Mouse (Mus musculus) ES-Bruce4 (cell line): ENCODE measurements around the gene Secisbp2l.

Source experiments
- CTCF ChIP-seq: IDR thresholded peaks from one replicate; pipeline ENCODE4 v1.8.1; 2011; ENCODE audit warnings: low read depth, low read length
- EP300 ChIP-seq: IDR thresholded peaks from 2 replicates; pipeline ENCODE4 v1.6.1; 2011; ENCODE audit warnings: low read depth, low read length; ENCODE audit not compliant: insufficient read depth
- POLR2A ChIP-seq: IDR thresholded peaks from one replicate; pipeline ENCODE4 v1.8.1; 2011; ENCODE audit warnings: low read length; ENCODE audit not compliant: insufficient read depth

GRCm38 (mm10) chr2:125784392-125784791 is 1.7 kb upstream of the Secisbp2l start:
- no peak for TF ChIP-seq EP300
- TF ChIP-seq CTCF: no peak
- TF ChIP-seq POLR2A: no peak
